Mouse (Mus musculus): ENCODE data around the gene Slc1a2. TPM values are rescaled to one million over a fixed set of nuclear protein-coding genes. Genes with fewer than 3 reads are reported as not detected.

Slc1a2 gene
- polyA plus RNA-seq, 1 experiment from 2014 or later, result 0.47 TPM

- Histone ChIP-seq H3K9ac (no peak overlapping the region), H3K9me3 (replicated peaks) (no peaks in the 10 kb centered on the region), H3K4me3 (no peak overlapping the region), H3K27me3 (replicated peaks) (peaks cover 23% of the 10 kb centered on the region), H3K27ac (ENCODE audit: poor library complexity, severe bottlenecking) (no peak overlapping the region), H3K4me2 (no peak overlapping the region), H3K36me3 (no peaks in the 10 kb centered on the region), H3K4me1 (replicated peaks) (peaks cover 12% of the 10 kb centered on the region; the same call in 1 of the 2 replicates)
- 73% methylated on average over 3 of the region's 3 CpGs for WGBS
- ATAC-seq (ENCODE audit: insufficient number of reproducible peaks, low FRiP score), result no peak
Observed at GRCm38 (mm10) chr2:102663865-102664264, 5.4 kb downstream of the Slc1a2 start.

DNA sequence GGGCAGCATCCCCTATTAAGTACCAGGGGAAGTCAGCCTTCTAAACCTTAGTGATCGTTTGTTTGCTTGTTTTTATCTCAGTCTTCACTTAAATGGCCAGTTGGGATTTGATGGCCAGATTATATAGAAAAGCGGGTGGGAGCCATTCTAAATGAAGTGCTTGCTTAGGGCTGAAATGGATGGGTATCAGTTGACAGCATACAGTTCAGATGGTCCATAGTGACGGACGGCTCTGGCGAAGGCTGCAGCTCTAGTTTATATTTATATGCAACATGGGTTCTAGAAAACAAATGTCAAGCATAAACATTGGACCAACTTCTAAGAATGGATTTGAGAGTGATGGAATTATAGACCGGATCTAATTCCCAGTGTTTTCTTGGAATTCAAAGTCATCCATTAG is 9.5 kb downstream of the Slc1a2 start:
- Histone ChIP-seq H3K27me3 (replicated peaks) (no peaks in the 10 kb centered on the region), H3K4me1 (replicated peaks) (0 out of 2 replicates have a peak, but pooled peaks cover 4% of the 10 kb centered on the region), H3K9ac (no peak overlapping the region), H3K4me3 (no peak overlapping the region), H3K36me3 (no peaks in the 10 kb centered on the region), H3K27ac (ENCODE audit: poor library complexity, severe bottlenecking) (no peak overlapping the region), H3K9me3 (replicated peaks) (no peaks in the 10 kb centered on the region), H3K4me2 (no peak overlapping the region)
- 55% methylated on average over 6 of the region's 6 CpGs for WGBS
- no peak for ATAC-seq (ENCODE audit: insufficient number of reproducible peaks, low FRiP score)

- Histone ChIP-seq H3K4me1 (replicated peaks) (no peaks in the 10 kb centered on the region), H3K27me3 (replicated peaks) (no peaks in the 10 kb centered on the region), H3K4me3 (no peak overlapping the region), H3K36me3 (no peaks in the 10 kb centered on the region), H3K9ac (no peak overlapping the region), H3K9me3 (replicated peaks) (no peaks in the 10 kb centered on the region), H3K4me2 (no peak overlapping the region), H3K27ac (ENCODE audit: poor library complexity, severe bottlenecking) (no peak overlapping the region)
- ATAC-seq (ENCODE audit: insufficient number of reproducible peaks, low FRiP score), result no peak
- 27% methylated on average over 6 of the region's 6 CpGs for WGBS
Observed at GRCm38 (mm10) chr2:102669580-102669979, 11.1 kb downstream of the Slc1a2 start.

DNA sequence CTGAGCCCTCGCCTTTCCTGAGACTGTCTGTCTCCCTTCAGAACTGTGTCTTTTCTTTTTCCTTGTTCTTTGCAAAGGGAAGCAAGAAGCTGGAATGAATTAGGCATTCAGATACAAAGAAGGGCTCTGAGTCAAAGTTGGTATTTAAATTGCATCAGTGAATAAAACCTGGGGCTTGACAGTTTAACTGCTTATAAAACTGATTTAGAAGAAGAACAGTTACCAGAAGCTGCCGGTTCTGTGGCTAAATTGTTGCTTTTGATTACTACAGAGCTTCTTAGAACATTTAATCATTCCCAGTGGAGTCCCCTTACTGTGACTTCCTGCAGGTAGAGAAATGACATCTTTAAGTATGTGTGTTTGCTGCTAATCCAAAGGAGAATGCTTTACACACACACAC is 16.1 kb downstream of the Slc1a2 start:
- Histone ChIP-seq H3K27ac (ENCODE audit: poor library complexity, severe bottlenecking) (no peak overlapping the region), H3K36me3 (no peaks in the 10 kb centered on the region), H3K4me1 (replicated peaks) (no peaks in the 10 kb centered on the region), H3K27me3 (replicated peaks) (no peaks in the 10 kb centered on the region), H3K4me2 (no peak overlapping the region), H3K9me3 (replicated peaks) (no peaks in the 10 kb centered on the region), H3K9ac (no peak overlapping the region), H3K4me3 (no peak overlapping the region)
- WGBS, result 61% methylated on average over 2 of the region's 2 CpGs
- no peak for ATAC-seq (ENCODE audit: insufficient number of reproducible peaks, low FRiP score)

DNA sequence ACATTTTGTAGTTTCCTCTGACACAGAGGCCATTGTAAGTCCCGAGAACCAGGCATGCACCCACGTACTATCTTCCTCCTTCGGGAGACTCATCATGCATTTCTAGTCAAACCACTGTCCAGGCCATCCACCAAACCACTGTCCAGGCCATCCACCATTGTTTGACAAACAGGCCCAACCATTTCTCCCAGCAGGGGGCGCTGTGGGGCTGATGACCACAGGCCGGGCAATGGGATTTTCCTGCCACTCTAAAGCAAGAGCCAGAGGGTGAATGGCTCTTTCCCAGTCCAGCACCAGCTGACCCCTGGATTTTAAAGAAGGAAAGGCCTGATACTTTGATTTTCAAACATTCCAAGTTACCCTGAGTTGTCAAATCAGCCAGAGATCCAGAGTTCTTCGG is 16.8 kb downstream of the Slc1a2 start:
- H3K27ac ChIP-seq (ENCODE audit: poor library complexity, severe bottlenecking), result no peak overlapping the region
- H3K9ac ChIP-seq, result no peak overlapping the region
- H3K4me2 ChIP-seq, result no peak overlapping the region
- no peaks in the 10 kb centered on the region for H3K36me3 ChIP-seq
- no peak overlapping the region for H3K4me3 ChIP-seq
- no peaks in the 10 kb centered on the region for H3K4me1 ChIP-seq (replicated peaks)
- 70% methylated on average over 6 of the region's 6 CpGs for WGBS
- no peaks in the 10 kb centered on the region for H3K27me3 ChIP-seq (replicated peaks)
- H3K9me3 ChIP-seq (replicated peaks), result no peaks in the 10 kb centered on the region
- no peak for ATAC-seq (ENCODE audit: insufficient number of reproducible peaks, low FRiP score)

DNA sequence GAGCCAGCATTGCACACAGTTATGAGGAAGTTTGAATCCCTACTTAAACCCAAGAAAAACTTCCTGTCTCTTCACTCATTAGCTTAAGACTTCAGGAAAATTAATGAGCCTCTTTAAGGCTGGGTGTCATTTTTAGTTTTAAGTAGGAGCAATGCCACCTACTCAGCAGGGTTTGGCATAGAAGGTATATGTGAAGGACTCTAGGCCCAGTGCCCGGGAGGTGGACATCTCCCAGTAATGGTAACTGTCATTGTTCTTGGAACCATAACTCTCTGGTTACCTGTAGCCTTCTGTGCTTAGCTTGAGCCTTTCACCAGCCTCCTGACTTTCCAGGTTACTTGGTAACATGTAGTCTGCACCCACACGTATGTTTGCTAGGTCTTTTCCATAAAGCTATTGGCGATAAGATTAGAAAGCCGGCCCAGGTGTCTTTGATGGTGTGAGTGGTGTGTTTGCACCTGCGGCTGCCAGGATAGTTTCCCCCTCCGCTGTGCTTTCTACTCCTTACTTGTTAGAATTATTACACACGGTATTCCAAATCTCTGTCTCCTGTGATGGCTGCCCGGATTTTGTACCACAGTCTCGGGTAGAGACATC is 18.4 kb downstream of the Slc1a2 start:
- no peak overlapping the region for H3K4me3 ChIP-seq
- no peaks in the 10 kb centered on the region for H3K9me3 ChIP-seq (replicated peaks)
- H3K4me1 ChIP-seq (replicated peaks), result no peaks in the 10 kb centered on the region
- no peak overlapping the region for H3K27ac ChIP-seq (ENCODE audit: poor library complexity, severe bottlenecking)
- no peaks in the 10 kb centered on the region for H3K27me3 ChIP-seq (replicated peaks)
- no peak for ATAC-seq (ENCODE audit: insufficient number of reproducible peaks, low FRiP score)
- no peaks in the 10 kb centered on the region for H3K36me3 ChIP-seq
- H3K4me2 ChIP-seq, result no peak overlapping the region
- 88% methylated on average over 9 of the region's 9 CpGs for WGBS
- no peak overlapping the region for H3K9ac ChIP-seq

DNA sequence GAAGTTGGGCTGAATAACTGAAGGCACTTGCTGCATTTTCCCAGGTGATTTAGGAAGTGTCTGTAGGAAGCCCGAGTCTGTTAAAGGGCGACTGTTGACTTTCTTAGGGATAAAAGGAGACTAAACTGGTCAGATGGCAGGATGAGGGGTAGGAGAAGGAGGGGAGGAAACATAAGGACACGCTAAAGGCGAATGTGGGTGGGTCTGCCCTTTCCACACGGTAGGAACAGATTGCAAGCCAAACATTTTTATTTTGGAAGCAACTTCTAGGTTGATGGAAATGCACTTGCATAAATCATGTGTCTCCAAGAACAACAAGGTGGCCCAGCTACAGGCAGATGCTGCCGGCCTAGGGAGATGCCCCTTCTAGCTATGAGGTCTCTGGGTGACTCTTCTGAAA is 18.9 kb downstream of the Slc1a2 start:
- no peak overlapping the region for H3K9ac ChIP-seq
- ATAC-seq (ENCODE audit: insufficient number of reproducible peaks, low FRiP score), result no peak
- H3K4me3 ChIP-seq, result no peak overlapping the region
- no peak overlapping the region for H3K27ac ChIP-seq (ENCODE audit: poor library complexity, severe bottlenecking)
- no peak overlapping the region for H3K4me2 ChIP-seq
- no peaks in the 10 kb centered on the region for H3K27me3 ChIP-seq (replicated peaks)
- no peaks in the 10 kb centered on the region for H3K9me3 ChIP-seq (replicated peaks)
- H3K4me1 ChIP-seq (replicated peaks), result no peaks in the 10 kb centered on the region
- no peaks in the 10 kb centered on the region for H3K36me3 ChIP-seq
- 73% methylated on average over 6 of the region's 6 CpGs for WGBS

- Histone ChIP-seq H3K9me3 (replicated peaks) (no peaks in the 10 kb centered on the region), H3K27ac (ENCODE audit: poor library complexity, severe bottlenecking) (no peak overlapping the region), H3K4me1 (replicated peaks) (no peaks in the 10 kb centered on the region), H3K4me3 (no peak overlapping the region), H3K9ac (no peak overlapping the region), H3K36me3 (no peaks in the 10 kb centered on the region), H3K27me3 (replicated peaks) (no peaks in the 10 kb centered on the region), H3K4me2 (no peak overlapping the region)
- ATAC-seq (ENCODE audit: insufficient number of reproducible peaks, low FRiP score), result no peak
- WGBS, result 72% methylated on average over 7 of the region's 7 CpGs
Observed at GRCm38 (mm10) chr2:102681351-102681750, 22.9 kb downstream of the Slc1a2 start.

- no peaks in the 10 kb centered on the region for H3K9me3 ChIP-seq (replicated peaks)
- no peak overlapping the region for H3K27ac ChIP-seq (ENCODE audit: poor library complexity, severe bottlenecking)
- H3K9ac ChIP-seq, result no peak overlapping the region
- no peaks in the 10 kb centered on the region for H3K4me1 ChIP-seq (replicated peaks)
- no peak overlapping the region for H3K4me3 ChIP-seq
- H3K36me3 ChIP-seq, result no peaks in the 10 kb centered on the region
- H3K27me3 ChIP-seq (replicated peaks), result no peaks in the 10 kb centered on the region
- no peak for ATAC-seq (ENCODE audit: insufficient number of reproducible peaks, low FRiP score)
- WGBS, result 41% methylated on average over 5 of the region's 5 CpGs
- no peak overlapping the region for H3K4me2 ChIP-seq
Observed at GRCm38 (mm10) chr2:102682168-102682567, 23.7 kb downstream of the Slc1a2 start.

GRCm38 (mm10) chr2:102685371-102686107 is 27.1 kb downstream of the Slc1a2 start:
- 80% methylated on average over 7 of the region's 7 CpGs for WGBS
- no peaks in the 10 kb centered on the region for H3K27me3 ChIP-seq (replicated peaks)
- H3K36me3 ChIP-seq, result no peaks in the 10 kb centered on the region
- H3K4me2 ChIP-seq, result no peak overlapping the region
- no peak overlapping the region for H3K4me3 ChIP-seq
- no peaks in the 10 kb centered on the region for H3K4me1 ChIP-seq (replicated peaks)
- H3K9ac ChIP-seq, result no peak overlapping the region
- no peaks in the 10 kb centered on the region for H3K9me3 ChIP-seq (replicated peaks)
- no peak for ATAC-seq (ENCODE audit: insufficient number of reproducible peaks, low FRiP score)
- no peak overlapping the region for H3K27ac ChIP-seq (ENCODE audit: poor library complexity, severe bottlenecking)

DNA sequence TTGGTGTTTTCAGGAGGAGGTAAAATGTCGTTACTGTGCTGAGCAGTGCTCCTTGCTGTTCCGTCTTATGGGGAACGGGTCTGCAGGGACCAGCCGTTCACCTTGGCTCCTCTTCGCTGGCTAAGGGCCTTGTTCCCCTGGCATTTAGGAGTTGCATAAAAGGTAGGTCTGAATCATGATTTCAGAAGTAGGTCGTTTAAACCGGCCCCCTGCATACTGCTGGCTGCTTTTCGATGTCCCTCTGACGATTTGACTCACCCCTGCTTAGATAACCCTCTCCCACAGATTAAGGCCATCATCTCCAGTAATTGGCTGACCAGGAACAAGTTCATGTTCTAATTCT is 27.6 kb downstream of the Slc1a2 start:
- ATAC-seq (ENCODE audit: insufficient number of reproducible peaks, low FRiP score), result no peak
- Histone ChIP-seq H3K27ac (ENCODE audit: poor library complexity, severe bottlenecking) (no peak overlapping the region), H3K4me1 (replicated peaks) (no peaks in the 10 kb centered on the region), H3K27me3 (replicated peaks) (no peaks in the 10 kb centered on the region), H3K4me3 (no peak overlapping the region), H3K4me2 (no peak overlapping the region), H3K36me3 (no peaks in the 10 kb centered on the region), H3K9ac (no peak overlapping the region), H3K9me3 (replicated peaks) (no peaks in the 10 kb centered on the region)
- WGBS, result 69% methylated on average over 9 of the region's 9 CpGs

GRCm38 (mm10) chr2:102693556-102693955 is 35.1 kb downstream of the Slc1a2 start:
- no peak for ATAC-seq (ENCODE audit: insufficient number of reproducible peaks, low FRiP score)
- WGBS, result 25% methylated on average over 7 of the region's 7 CpGs
- peaks cover 12% of the 10 kb centered on the region for H3K4me1 ChIP-seq (replicated peaks)
- H3K4me2 ChIP-seq, result no peak overlapping the region
- H3K4me3 ChIP-seq, result no peak overlapping the region
- no peaks in the 10 kb centered on the region for H3K36me3 ChIP-seq
- H3K27me3 ChIP-seq (replicated peaks), result no peaks in the 10 kb centered on the region
- H3K27ac ChIP-seq (ENCODE audit: poor library complexity, severe bottlenecking), result no peak overlapping the region
- H3K9me3 ChIP-seq (replicated peaks), result no peaks in the 10 kb centered on the region
- no peak overlapping the region for H3K9ac ChIP-seq

Data from heart, embryonic 12.5 days (tissue).